Mouse (Mus musculus) testis, adult 2 months (tissue): Measurements from ENCODE around the gene Tenm4.

Source experiments
- CTCF ChIP-seq: fragments of 200-500 bp; IDR thresholded peaks from 2 replicates; pipeline ENCODE4 v1.5.1; 2012; ENCODE audit warnings: low read depth, mild to moderate bottlenecking, inconsistent platforms, low read length, moderate library complexity; ENCODE audit not compliant: control insufficient read depth, insufficient read depth, insufficient replicate concordance
- POLR2A ChIP-seq: fragments of 200-500 bp; IDR thresholded peaks from 2 replicates; pipeline ENCODE4 v1.6.1; 2012; ENCODE audit warnings: low read depth, mild to moderate bottlenecking, inconsistent platforms, low read length, moderate library complexity; ENCODE audit not compliant: control insufficient read depth

DNA sequence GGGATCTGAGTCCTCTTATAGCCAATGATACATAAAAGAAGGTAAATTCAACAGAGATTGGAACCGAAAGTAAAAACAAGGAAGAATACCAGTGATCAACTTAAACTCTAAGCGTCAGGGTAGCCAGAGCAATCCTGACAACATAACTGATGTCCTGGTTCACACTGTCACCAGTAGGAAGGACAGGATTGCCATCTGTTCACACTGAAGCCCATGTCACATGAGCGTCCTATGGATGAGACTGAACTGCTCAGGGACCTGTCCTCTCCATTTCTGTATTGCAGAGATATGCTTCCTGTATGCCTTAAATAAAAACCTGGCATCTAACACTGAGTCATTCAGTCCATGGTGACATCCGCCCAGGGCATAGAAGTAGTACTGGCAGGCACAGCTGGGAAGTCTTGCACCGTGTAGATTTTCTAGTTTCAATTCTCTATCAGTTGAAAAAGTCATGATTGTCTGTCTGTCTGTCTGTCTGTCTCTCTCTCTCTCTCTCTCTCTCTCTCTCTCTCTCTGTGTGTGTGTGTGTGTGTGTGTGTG is 684.9 kb downstream of the Tenm4 start:
- TF ChIP-seq CTCF (no peak), POLR2A (no peak)
